Mouse (Mus musculus): ENCODE results near the gene Dzip1.

GRCm38 (mm10) chr14:118899940-118900339, 25.3 kb downstream of the Dzip1 start:
- TF ChIP-seq CTCF (IDR thresholded peaks at IDR 0.05; ENCODE audit: low read depth) (peak; percentile 15; the same call in 1 of the 2 replicates), EP300 (optimal IDR thresholded peaks at IDR 0.05) (no peak)

Data from stomach, postnatal 0 days (tissue).